Mouse (Mus musculus): ENCODE measurements around the gene Ddx1. TPM values are rescaled to one million over a fixed set of nuclear protein-coding genes. Genes with fewer than 3 reads are reported as not detected.

Gene Ddx1
- polyA plus RNA-seq (2016; fragmentation: Nextera tagmentation; extraction: Ambion mirVana) = 165 and 166 TPM in 2 replicates

DNA sequence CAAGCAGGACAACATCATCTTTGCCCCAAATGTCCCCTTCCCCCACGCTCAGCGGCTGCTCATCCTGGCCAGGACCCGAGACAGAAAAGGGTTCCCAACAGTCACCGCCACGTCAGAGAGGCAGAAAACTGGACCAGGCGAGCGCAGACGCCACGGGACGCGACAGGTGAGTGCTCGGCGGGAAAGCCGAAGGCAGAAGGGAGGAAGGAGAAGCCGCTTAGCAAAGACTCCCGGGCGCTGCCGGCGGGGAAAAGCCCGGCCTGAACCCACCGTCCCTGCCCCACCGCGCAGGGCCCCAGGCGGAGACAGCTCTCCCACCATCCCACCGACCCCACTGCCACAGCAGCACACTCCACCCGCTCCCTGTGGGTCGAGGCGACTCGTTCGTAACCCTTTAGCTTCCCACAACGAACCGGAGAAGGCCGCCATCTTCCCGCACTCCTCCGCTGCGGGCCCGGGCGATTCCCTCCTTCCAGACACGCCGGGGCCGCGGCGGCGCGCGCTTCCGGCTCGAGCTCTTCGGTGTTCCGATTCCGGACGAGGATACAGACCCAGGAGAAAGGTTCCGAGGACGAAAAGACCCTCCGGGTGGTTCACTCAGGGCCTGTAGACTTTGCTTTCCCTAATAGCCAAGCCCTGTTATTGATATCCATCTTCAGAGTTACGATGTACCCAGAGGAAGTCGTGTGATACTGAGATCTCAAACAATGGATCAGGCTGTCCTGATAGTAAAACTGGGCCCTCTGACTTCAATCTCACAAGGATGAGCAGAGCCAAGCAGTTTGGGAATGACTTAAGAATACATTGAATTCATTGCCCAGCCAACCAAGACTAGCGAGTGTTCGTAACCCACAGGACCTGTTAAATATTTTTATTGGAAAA, at the start of gene Ddx1:
Gene Ddx1 (minus strand): TSS at position 523 of the 882 bp plus-strand sequence.
- peak within 1 kb of the TSS; percentile 94 for H3K9ac ChIP-seq
- H3K4me2 ChIP-seq = peak within 1 kb of the TSS; percentile 55
- H3K4me3 ChIP-seq (replicated peaks) = peak within 1 kb of the TSS; percentile 91
- peaks cover 7% of the 10 kb centered on the region for H3K36me3 ChIP-seq (replicated peaks)
- peak within 1 kb of the TSS; percentile 88 for H3K27ac ChIP-seq
- peak; percentile 93 for ATAC-seq (ENCODE audit: low FRiP score)
- H3K4me1 ChIP-seq = peaks cover 3% of the 10 kb centered on the region; the same call in 1 of the 2 replicates
- WGBS = 4% methylated on average over 50 of the region's 59 CpGs
- H3K27me3 ChIP-seq = no peaks in the 10 kb centered on the region; the same call in 1 of the 2 replicates
- no peaks in the 10 kb centered on the region for H3K9me3 ChIP-seq

DNA sequence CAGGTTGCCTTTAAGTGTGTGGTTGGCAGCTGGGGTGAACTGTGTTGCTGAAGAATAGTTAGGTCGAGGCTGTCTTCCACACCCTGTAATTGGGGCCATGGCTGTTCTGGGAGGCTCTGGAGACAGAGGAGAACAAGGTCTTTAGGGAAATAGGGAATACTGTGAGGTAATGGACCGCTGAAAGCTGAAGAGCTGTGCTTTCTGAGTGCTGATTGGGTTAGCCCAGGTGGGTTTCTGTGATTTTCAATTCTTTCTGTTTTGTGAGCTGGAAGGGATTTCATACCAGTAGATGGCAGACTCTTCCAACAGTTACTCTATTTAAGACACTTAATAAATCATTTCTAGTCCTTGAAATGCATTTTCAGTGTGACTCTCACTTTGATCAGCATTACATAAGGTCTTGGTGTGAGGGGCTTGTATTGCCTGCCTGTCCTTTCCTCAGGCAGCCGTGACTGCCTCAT, 44.4 kb upstream of the Ddx1 start:
- 74% methylated on average over 3 of the region's 3 CpGs for WGBS
- ATAC-seq (ENCODE audit: low FRiP score) = no peak
- H3K27me3 ChIP-seq = no peaks in the 10 kb centered on the region

GRCm38 (mm10) chr12:13291453-13291852, 42.4 kb upstream of the Ddx1 start:
- WGBS = 84% methylated on average over 2 of the region's 2 CpGs
- Histone ChIP-seq H3K27me3 (no peaks in the 10 kb centered on the region), H3K4me1 (no peaks in the 10 kb centered on the region), H3K9ac (no peak overlapping the region), H3K36me3 (replicated peaks) (peaks cover 5% of the 10 kb centered on the region), H3K4me2 (no peak overlapping the region), H3K4me3 (replicated peaks) (no peak overlapping the region), H3K9me3 (no peaks in the 10 kb centered on the region), H3K27ac (no peak overlapping the region)
- no peak for ATAC-seq (ENCODE audit: low FRiP score)

More for the DNA sequence above, 44.4 kb upstream of the Ddx1 start:
- no peak overlapping the region for H3K27ac ChIP-seq
- no peak overlapping the region for H3K4me3 ChIP-seq (replicated peaks)
- H3K36me3 ChIP-seq (replicated peaks) = peaks cover 7% of the 10 kb centered on the region; the same call in 1 of the 2 replicates
- no peak overlapping the region for H3K9ac ChIP-seq
- no peaks in the 10 kb centered on the region for H3K4me1 ChIP-seq
- H3K9me3 ChIP-seq = no peaks in the 10 kb centered on the region
- no peak overlapping the region for H3K4me2 ChIP-seq

GRCm38 (mm10) chr12:13269570-13270390, 20.8 kb upstream of the Ddx1 start:
- no peak for ATAC-seq (ENCODE audit: low FRiP score)
- Histone ChIP-seq H3K9me3 (no peaks in the 10 kb centered on the region), H3K4me3 (replicated peaks) (peak overlapping the region; percentile 81), H3K27me3 (no peaks in the 10 kb centered on the region), H3K4me2 (peak overlapping the region; percentile 80), H3K9ac (peak overlapping the region; percentile 77), H3K27ac (no peak overlapping the region), H3K36me3 (replicated peaks) (peaks cover 4% of the 10 kb centered on the region), H3K4me1 (peaks cover 14% of the 10 kb centered on the region)
- 51% methylated on average over 16 of the region's 16 CpGs for WGBS

- Histone ChIP-seq H3K9me3 (no peaks in the 10 kb centered on the region), H3K4me1 (peaks cover 14% of the 10 kb centered on the region), H3K27ac (0 out of 2 replicates have a peak within 1 kb of the TSS, but pooled peaks have one; percentile 38), H3K4me3 (replicated peaks) (peak within 1 kb of the TSS; percentile 81), H3K4me2 (peak within 1 kb of the TSS; percentile 80), H3K9ac (peak within 1 kb of the TSS; percentile 77), H3K27me3 (no peaks in the 10 kb centered on the region), H3K36me3 (replicated peaks) (no peaks in the 10 kb centered on the region)
- peak; percentile 95 for ATAC-seq (ENCODE audit: low FRiP score)
- 4% methylated on average over 38 of the region's 38 CpGs for WGBS
These were observed 19.9 kb upstream of the Ddx1 start, which contains the start of gene Nbas for GRCm38 (mm10) chr12:13268826-13269449. Gene Nbas, plus strand, starts transcription at chr12:13269133.

DNA sequence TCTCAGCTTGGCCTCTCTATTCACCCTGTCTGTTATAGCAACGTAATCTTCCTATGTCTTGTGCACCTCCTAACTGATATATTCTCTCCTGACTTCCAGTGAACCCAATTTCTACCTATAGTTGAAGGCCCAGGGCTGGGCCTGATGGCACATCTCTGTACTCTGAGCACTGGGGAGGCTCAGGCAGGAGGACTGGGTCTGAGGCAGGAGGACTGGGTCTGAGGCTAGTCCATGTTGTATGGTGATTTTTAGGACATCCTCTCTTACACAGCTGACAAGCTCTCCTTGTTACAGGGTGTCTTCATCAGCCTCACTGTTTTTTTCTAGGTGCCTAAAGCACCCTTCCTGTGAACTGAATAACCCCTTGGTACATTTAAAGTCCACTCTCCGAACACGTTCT, 19.4 kb upstream of the Ddx1 start:
- no peaks in the 10 kb centered on the region for H3K27me3 ChIP-seq
- H3K9me3 ChIP-seq = no peaks in the 10 kb centered on the region
- H3K36me3 ChIP-seq (replicated peaks) = no peaks in the 10 kb centered on the region
- no peak overlapping the region for H3K9ac ChIP-seq
- H3K4me1 ChIP-seq = peaks cover 14% of the 10 kb centered on the region
- peak overlapping the region; percentile 80 for H3K4me2 ChIP-seq
- WGBS = 60% methylated on average over 3 of the region's 3 CpGs
- H3K27ac ChIP-seq = no peak overlapping the region
- peak overlapping the region; percentile 81 for H3K4me3 ChIP-seq (replicated peaks)
- ATAC-seq (ENCODE audit: low FRiP score) = peak; percentile 36

GRCm38 (mm10) chr12:13255701-13256100, 6.7 kb upstream of the Ddx1 start:
- H3K9me3 ChIP-seq = no peaks in the 10 kb centered on the region
- no peak overlapping the region for H3K4me2 ChIP-seq
- no peaks in the 10 kb centered on the region for H3K36me3 ChIP-seq (replicated peaks)
- no peak overlapping the region for H3K27ac ChIP-seq
- H3K9ac ChIP-seq = no peak overlapping the region
- 80% methylated on average over 2 of the region's 2 CpGs for WGBS
- H3K4me3 ChIP-seq (replicated peaks) = no peak overlapping the region
- no peaks in the 10 kb centered on the region; the same call in 1 of the 2 replicates for H3K27me3 ChIP-seq
- no peak for ATAC-seq (ENCODE audit: low FRiP score)
- H3K4me1 ChIP-seq = no peaks in the 10 kb centered on the region

GRCm38 (mm10) chr12:13255068-13255467, 6.1 kb upstream of the Ddx1 start:
- Histone ChIP-seq H3K9me3 (no peaks in the 10 kb centered on the region), H3K4me3 (replicated peaks) (no peak overlapping the region), H3K27me3 (no peaks in the 10 kb centered on the region; the same call in 1 of the 2 replicates), H3K4me1 (no peaks in the 10 kb centered on the region), H3K36me3 (replicated peaks) (no peaks in the 10 kb centered on the region), H3K4me2 (no peak overlapping the region), H3K27ac (no peak overlapping the region), H3K9ac (no peak overlapping the region)
- no peak for ATAC-seq (ENCODE audit: low FRiP score)
- 56% methylated on average over 3 of the region's 3 CpGs for WGBS

DNA sequence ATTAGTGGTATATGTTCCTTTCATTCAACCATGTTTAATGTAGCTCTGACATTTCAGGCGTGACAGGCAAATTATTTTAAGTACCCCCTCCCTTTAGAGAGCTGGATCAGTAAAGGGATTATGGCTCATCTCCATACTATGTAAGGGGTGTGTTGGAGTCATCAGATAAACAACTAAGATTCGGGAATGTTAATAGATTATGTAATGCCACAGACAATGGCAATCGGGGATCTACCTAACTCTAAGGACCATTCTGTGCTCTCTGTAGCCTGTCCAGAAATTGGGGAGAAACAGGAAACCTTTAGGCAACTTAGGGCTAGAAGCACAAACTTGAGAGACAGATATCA, 533 bp upstream of the Ddx1 start:
- Histone ChIP-seq H3K9me3 (no peaks in the 10 kb centered on the region), H3K4me3 (replicated peaks) (peak overlapping the region; percentile 91), H3K36me3 (replicated peaks) (peaks cover 5% of the 10 kb centered on the region), H3K27me3 (no peaks in the 10 kb centered on the region; the same call in 1 of the 2 replicates), H3K4me1 (peaks cover 3% of the 10 kb centered on the region; the same call in 1 of the 2 replicates), H3K4me2 (peak overlapping the region; percentile 55), H3K27ac (no peak overlapping the region; the same call in 1 of the 2 replicates), H3K9ac (peak overlapping the region; percentile 94)
- WGBS = 82% methylated on average over 3 of the region's 3 CpGs
- ATAC-seq (ENCODE audit: low FRiP score) = peak; percentile 47

DNA sequence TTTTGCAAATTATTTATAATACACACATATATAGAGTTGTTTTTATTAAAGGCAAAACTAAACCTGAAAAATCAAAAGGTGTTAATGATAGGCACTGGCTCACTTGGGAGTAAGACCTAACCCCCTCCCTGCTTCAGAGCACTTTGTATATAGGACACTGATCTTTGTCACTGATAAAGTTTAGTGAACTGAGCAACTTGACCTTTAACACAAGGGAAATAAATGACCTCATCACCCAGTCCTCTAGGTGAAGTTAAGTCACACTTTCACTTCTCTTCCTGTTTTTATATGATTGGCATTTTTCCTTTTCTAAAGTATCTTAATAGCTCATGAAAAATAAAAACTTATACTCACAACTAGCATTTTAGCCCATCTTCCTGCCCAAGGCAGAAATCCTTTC, 6.6 kb downstream of the Ddx1 start:
- Histone ChIP-seq H3K4me1 (no peaks in the 10 kb centered on the region), H3K4me3 (replicated peaks) (no peak overlapping the region), H3K36me3 (replicated peaks) (peaks cover 51% of the 10 kb centered on the region), H3K27me3 (no peaks in the 10 kb centered on the region), H3K9me3 (no peaks in the 10 kb centered on the region), H3K4me2 (no peak overlapping the region), H3K27ac (no peak overlapping the region), H3K9ac (no peak overlapping the region)
- ATAC-seq (ENCODE audit: low FRiP score) = no peak

GRCm38 (mm10) chr12:13218101-13218514, 30.9 kb downstream of the Ddx1 start:
- Histone ChIP-seq H3K9me3 (no peaks in the 10 kb centered on the region), H3K4me3 (replicated peaks) (no peak overlapping the region), H3K27me3 (no peaks in the 10 kb centered on the region), H3K9ac (no peak overlapping the region), H3K4me1 (peaks cover 5% of the 10 kb centered on the region), H3K27ac (no peak overlapping the region), H3K4me2 (no peak overlapping the region), H3K36me3 (replicated peaks) (peaks cover 40% of the 10 kb centered on the region)
- no peak for ATAC-seq (ENCODE audit: low FRiP score)
- WGBS = 90% methylated on average over 8 of the region's 8 CpGs

- no peaks in the 10 kb centered on the region for H3K27me3 ChIP-seq
- no peak overlapping the region for H3K4me3 ChIP-seq (replicated peaks)
- no peaks in the 10 kb centered on the region for H3K9me3 ChIP-seq
- no peak overlapping the region for H3K27ac ChIP-seq
- H3K4me2 ChIP-seq = no peak overlapping the region
- H3K4me1 ChIP-seq = peaks cover 5% of the 10 kb centered on the region
- 80% methylated on average over 3 of the region's 3 CpGs for WGBS
- H3K9ac ChIP-seq = no peak overlapping the region
- peaks cover 37% of the 10 kb centered on the region for H3K36me3 ChIP-seq (replicated peaks)
- no peak for ATAC-seq (ENCODE audit: low FRiP score)
These were observed 31.4 kb downstream of the Ddx1 start for GRCm38 (mm10) chr12:13217568-13217967.
